Mouse (Mus musculus): ENCODE results near the gene Fcgr1.
A peak's percentile ranks its signal among the peaks of the same experiment; 100 is the strongest.
"Not testable (repeated sequence)": the region's sequence is repeated elsewhere in the genome, so short reads cannot be mapped to it uniquely, and the experiment has no call there.

The Fcgr1 gene

DNA sequence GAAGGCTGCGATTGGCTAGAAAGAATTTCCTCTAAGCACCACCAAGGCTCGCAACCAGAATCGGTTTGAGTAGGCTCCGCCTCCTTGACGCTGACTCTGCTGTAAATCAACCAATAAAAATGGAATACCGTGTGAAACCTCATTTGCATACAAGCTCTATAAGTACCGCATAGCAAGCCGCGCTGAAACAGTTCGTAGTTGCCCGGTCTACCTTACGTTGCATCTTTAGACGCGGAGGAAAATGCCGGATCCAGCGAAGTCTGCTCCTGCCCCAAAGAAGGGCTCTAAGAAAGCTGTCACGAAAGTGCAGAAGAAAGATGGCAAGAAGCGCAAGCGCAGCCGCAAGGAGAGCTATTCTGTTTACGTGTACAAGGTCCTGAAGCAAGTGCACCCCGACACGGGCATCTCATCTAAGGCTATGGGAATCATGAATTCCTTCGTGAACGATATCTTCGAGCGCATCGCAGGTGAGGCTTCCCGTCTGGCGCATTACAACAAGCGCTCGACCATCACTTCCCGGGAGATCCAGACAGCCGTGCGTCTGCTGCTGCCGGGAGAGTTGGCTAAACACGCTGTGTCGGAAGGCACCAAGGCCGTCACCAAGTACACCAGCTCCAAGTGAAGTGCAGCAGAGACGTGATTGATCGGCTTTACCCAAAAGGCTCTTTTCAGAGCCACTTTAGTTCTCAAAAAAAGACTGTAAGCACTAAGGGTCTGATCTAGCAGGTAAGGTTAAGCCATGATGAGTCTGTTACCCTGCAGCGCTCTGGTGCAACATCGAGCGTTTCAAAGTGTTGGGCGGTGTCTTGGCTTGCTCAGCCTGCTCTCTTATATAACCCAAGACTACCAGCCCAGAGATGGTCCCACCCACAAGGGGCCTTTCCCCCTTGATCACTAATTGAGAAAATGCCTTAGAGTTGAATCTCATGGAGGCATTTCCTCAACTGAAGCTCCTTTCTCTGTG lies 24.0 kb downstream of the Fcgr1 start, which contains the start of gene Hist2h2bb:
Gene Hist2h2bb (plus strand): TSS at position 242 of the 964 bp plus-strand sequence.
- peak; percentile 91 for DNase-seq

DNA sequence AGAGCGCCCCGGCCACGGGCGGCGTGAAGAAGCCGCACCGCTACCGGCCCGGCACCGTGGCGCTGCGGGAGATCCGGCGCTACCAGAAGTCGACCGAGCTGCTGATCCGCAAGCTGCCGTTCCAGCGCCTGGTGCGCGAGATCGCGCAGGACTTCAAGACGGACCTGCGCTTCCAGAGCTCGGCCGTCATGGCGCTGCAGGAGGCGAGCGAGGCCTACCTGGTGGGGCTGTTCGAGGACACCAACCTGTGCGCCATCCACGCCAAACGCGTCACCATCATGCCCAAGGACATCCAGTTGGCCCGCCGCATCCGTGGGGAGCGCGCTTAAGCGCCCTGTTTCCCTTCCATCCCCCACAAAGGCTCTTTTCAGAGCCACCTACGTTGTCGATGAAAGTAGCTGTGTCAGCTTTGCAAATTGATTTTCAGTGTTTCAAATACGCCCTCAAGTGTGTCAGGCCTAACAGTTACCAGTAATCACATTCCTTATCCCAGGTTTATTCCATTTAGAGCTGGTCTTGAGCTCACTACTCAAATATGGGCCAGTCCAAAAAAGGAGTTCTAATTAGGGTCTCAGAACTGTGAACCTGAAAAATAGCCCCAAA lies 24.9 kb downstream of the Fcgr1 start:
- not testable (repeated sequence) for DNase-seq

DNA sequence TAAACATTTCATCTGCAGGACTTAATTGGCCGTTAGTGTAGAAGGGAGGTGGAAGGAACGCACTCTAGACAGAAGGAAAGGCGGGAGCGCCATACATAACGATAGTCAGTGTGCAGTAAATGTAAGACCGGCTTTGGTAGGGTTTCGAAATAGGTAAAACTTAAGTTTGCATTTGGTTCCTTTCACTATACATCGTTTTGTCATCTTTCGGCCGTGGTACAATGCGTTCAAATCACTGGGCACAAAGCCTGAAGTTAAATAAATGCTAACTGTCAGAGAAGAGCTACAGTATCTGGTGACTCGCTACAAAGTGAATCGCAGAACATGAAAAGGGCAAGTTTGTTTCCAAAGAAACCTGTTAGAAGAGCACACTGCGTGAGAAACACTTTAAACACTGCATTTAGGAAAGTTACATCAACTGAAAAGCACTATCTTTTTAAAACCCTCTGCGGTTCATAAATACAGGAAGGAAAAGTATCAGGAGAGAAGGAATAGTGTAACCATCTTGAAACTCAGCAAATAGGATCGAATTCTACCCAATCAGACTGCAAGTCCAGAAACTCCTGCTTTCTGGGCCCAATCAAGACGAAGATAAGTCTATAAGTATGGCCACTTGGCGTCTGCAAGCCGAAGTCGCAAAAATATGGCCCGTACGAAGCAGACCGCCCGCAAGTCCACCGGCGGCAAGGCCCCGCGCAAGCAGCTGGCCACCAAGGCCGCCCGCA lies 25.6 kb downstream of the Fcgr1 start, which contains the start of gene Hist2h3b:
Gene Hist2h3b (plus strand): TSS at position 604 of the 725 bp plus-strand sequence.
- peak; percentile 76 for DNase-seq

DNA sequence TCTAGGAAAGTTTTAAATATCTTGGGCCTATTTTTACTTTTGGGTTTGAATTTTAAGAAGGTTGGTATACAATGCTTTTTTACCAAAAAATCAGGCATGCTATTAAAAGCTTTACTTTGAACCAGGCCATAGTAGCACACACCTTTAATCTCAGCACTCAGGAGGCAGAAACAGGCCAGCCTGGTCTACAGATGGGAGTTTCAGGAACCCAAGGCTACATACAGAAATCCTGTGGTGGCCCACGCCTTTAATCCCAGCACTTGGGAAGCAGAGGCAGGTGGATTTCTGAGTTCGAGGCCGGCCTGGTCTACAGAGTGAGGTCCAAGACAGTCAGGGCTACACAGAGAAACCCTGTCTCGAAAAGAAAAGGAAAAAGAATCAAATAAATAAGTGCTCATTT lies 26.2 kb downstream of the Fcgr1 start:
- no peak for DNase-seq

DNA sequence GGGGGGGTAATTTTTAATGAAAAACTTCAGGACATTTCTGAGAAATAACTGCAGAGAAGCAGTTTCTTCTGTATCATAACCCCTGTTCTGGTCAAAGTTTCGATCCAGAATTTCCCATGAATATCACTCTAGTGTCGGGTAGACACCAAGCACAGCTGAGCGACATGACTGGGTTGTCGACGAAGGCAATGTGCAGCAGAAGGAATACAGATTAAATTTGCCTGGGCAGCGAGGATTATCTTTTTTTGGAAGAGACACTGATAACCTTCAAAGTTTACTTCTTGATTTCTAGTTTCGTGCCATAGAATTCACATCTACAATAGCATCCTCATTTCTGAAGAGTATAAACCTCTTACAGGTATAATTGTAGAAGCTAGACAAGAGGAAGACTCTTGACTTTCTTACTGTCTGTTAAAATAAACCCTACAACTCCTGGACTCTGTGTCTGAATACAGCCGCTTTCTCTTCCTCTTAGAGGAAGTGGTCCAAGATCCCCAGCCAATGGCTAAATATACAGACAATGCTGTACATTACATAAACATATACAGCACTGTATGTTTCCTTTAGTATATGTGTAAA lies 27.5 kb downstream of the Fcgr1 start:
- no peak for DNase-seq

DNA sequence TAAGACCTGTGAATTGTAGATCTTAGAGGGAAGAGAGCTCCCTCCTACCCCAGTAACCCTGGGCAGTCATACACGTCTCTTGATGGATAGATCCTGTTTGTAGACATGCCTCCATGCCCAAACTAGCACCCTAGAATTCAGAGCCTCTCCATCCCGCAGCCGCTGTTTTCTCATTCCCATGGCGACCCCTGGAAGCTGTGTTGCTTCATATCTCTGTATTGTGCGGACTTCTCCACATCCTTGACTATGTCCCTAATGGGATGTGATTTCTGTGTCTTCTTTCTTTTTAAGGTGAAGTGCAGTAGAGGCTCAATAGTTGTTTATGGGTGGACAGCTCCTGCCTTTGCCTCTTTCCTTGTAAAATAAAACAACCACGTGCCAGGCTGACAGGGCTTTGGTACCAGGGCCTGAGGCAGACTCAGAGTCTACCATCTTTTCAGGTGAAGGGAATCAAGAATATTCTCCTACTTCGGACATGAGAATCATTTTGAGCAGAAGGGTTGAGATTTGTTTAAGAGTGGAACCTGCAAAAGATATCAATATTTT lies 29.3 kb downstream of the Fcgr1 start:
- no peak for DNase-seq

DNA sequence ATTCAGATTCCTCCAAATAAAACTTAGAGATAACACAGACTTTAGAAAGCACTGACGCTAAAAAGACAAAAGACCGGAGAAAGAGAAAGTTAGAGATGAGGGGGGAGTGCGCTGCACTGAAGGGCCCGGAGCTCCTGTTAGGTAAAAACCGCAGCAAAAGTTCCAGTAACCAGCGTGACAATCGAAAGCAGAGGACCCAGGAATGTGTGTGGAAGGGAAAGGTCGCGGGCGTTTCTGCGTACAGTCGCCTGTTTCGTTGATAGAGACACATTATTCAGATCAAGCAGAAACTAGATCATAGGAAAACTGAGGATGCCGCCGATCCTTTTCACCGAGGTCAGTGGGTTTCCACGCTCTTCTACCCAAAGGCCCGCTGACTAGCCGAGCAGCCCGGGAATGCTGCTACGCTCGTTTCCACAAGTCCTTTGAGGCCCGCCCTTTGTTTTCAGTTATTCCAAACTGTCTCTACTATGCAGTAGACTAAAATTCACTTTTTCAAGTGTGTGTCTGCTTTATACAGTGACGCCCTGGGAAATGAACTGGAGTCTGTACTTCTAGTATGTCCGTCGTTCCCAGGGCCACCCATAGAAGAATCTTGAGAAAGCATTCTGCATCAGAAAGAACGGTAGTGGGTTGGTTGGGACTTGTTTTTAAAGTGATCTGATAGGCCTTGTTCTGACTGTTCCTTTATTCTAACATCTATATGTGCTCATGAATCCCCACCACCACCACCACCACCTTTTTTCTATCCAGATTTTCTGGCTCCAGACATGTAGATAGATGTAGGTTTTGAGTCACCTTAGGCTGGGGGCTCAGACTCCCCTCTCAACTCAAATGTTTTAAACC lies 30.0 kb downstream of the Fcgr1 start:
- DNase-seq, result no peak

DNA sequence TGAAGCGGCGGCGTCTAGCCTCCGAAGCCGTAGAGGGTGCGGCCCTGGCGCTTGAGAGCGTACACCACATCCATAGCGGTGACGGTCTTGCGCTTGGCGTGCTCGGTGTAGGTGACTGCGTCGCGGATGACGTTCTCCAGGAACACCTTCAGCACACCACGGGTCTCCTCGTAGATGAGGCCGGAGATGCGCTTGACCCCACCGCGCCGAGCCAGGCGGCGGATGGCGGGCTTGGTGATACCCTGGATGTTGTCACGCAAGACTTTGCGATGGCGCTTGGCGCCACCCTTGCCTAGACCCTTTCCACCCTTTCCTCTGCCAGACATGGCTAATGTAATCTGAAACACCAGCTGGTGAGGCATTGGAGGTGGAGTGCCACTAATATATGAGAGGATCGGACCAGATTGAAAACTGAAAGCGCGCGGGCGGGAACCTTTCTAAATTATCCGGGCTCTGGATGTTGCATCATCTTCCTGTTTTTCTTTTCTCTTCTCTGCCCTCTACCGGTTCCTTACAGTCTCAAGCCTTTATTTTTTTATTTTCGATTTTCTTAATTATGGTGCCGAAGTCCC lies 30.7 kb downstream of the Fcgr1 start, which contains the start of gene Hist2h4:
Gene Hist2h4 (minus strand): TSS at position 333 of the 572 bp plus-strand sequence.
- DNase-seq, result peak; percentile 96

DNA sequence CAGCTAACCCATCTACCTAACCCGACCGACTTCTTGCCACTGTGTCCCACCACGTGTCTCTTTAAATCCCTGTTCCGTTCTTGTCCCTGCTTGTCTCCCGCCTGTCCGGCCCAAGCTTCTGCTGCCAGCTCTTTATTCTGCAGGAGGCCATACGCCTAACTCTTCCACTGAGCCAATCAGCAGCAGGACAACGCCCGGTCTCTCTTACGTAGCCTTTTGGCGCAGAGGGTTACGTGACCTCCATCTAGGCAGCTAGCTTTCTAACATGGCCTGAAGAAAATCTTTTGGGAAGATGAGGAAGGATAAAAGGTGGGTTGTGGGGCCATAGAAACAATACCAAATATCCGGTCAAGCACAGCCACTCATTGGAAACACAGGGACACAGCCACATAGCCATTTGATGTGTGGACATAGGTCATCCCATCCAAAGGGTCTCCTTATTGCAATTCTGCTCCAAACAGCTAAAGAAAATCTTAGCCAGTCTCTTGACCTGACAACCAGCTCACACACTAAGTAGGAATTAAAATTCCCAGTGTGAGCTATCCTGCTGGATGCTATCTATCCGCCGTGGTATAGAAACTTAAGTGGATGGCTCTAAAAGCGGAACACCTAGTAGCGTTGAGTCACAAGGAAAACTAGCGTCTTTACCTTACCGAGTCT lies 31.4 kb downstream of the Fcgr1 start:
- peak; percentile 85 for DNase-seq

DNA sequence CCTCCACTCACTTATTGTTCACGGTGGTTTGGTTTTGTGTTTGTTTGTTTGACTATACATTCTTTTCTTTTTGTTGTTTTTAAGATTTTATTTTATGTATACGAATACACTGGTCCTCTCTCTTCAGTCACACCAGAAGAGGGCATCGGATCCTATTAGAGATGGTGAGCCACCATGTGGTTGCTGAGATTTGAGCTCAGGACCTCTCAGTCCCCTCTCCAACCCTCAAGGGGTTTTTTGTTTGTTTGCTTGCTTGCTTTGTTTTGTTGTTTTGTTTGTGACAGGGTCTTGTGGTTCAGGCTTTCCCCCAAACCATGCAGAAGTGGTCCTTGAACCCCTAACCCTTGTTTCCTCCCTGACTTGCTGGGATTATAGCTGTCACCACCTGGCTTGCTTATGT lies 32.1 kb downstream of the Fcgr1 start:
- DNase-seq, result no peak

DNA sequence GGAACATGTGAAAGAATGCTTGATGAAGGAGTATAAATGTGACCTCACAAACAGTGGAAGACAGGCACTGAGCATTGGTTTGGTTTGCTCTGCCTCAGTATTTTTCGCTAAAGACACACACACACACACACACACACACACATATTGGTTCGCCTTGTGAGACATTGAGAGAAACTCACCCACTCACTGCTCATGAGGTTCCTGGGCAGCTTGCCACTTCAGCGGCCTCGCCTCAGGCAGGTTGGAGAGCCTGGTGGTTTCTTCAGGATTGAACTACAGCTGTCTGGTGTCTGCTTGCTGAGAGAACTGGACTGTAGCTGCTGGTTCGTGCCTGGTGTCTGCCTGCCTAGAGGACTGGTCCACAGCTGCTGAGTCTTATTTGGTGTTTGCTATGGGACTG lies 33.5 kb downstream of the Fcgr1 start:
- no peak for DNase-seq

DNA sequence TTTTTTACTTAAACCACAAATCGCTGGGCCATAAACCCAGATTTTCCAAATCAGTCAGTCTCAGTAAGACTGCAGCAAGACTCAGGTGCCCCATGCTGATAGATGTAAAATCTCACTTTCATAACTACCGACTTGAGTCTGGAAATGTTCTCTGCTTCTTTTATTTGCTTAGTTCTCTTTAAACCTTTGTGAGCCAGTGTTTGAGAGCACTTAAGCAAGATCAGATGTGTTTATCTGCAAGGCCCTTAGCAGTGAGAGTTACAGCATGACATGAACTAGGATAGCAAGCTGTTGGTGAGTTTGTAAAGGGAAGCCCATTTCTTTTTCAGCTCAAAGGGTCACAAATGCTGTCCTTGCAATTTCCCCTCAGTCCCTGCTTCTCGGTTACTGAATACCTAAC lies 36.6 kb downstream of the Fcgr1 start:
- no peak for DNase-seq

DNA sequence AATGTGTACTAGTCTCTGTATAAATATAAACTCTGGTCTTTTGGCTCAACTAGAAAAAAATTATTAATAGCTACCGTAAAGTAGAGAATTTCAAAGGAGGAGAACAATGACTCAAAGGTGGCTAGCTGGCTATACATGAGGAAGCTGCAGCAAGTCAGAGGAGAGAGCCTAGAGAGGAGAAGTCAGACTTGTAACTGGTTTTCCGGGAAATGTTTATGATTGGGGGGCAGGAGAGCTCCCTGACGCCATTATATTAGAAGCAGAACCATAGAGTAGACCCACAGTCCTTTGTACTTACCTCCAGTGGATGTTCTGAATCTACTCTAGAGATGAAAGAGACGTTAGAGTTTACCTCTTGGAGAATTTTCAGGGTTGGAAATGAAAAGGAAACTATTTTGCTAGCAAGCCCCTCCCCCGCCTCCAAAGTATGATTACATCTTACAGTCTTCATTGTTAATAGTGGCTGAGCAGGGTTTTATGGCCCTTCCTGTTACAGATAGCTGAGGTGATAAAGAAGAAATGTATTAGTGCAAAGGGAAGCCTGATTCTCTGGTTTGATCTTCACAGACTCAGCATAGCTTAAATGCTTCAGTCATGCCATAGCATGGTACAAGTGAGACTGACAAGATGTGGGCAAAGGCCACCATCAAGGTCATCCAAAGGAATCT lies 37.7 kb downstream of the Fcgr1 start:
- no peak for DNase-seq

DNA sequence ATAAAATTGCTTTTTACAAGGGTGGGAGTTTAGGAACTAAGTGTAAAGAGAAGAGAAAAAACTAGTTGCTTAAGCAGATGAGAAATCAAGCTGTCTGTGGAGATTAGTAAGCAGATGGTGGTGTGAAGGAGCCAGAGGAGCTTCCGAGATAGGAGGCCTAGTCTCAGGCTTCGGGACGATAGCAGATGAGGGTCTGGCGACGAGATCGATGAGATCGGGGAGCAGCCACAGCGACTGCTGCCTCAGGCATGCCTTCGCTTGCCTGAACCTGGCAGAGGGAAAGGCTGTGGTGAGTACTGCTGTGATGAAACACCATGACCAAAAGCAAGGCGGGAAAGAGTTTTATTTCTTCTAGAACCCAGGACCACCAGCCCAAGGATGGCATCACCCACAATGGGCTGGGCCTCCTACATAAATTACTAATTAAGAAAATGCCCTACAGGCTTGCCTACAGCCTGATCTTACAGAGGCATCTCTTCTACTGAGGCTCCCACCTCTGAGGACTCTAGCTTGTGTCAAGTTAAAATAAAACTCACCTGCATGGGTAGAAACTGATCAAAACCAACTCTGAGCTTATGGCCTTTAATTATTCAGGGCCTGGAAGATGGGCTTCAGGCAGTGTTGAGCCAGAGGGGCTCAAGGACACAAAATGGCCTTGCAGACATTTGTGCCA lies 39.0 kb downstream of the Fcgr1 start:
- DNase-seq, result no peak

DNA sequence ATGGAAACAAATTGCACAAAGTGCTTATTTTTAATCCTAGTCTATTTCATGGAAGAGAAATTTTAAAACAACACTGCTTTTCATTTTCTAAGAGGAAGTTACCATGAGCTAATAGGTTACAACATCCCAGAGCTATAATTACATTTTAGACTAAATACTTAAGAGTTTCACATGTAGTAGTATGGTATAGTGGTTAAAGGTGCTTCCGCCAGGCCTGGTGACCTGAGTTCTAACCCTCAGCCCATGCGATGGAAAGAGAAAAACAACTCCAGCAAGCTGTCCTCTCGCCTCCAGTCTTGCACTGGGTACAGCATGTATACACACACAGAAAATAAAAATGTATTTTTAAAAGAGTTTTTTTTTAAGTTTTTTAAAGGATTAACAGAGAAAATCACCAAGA lies 42.0 kb downstream of the Fcgr1 start:
- no peak for DNase-seq

DNA sequence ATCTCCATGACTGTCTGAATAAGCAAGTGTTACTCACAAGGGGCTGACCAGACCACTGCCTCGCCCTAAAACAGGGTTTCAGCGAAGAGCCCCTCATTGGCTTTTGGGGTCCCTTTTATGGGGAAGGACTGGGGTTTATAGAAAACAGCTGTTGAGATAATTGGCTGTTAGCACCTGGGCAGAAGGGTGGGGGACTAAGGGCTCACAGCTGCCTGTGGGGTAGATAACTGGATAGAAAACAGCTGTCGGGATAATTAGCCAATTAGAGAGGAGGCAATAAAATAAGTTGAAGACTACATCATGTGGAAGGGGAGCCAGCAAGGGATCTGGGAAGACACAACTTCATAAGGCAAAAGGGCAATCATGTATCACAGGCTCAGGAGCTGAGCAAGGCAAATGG lies 42.9 kb downstream of the Fcgr1 start:
- DNase-seq, result no peak

DNA sequence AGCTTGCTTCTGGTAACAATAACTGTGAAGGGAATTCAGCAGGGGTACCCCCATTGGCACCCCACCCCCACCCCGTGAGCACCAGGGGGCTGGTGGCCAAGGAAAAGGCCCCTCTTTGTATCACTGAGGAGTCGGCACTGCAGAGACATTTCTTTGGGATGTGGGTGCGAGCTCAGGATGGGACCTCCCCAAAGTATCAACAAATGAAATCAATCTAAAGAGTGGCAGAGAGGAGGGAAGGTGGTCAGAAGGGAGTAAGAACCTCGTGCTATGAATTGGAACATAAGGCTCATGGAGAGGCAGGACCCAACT lies 44.8 kb downstream of the Fcgr1 start:
- DNase-seq, result no peak

DNA sequence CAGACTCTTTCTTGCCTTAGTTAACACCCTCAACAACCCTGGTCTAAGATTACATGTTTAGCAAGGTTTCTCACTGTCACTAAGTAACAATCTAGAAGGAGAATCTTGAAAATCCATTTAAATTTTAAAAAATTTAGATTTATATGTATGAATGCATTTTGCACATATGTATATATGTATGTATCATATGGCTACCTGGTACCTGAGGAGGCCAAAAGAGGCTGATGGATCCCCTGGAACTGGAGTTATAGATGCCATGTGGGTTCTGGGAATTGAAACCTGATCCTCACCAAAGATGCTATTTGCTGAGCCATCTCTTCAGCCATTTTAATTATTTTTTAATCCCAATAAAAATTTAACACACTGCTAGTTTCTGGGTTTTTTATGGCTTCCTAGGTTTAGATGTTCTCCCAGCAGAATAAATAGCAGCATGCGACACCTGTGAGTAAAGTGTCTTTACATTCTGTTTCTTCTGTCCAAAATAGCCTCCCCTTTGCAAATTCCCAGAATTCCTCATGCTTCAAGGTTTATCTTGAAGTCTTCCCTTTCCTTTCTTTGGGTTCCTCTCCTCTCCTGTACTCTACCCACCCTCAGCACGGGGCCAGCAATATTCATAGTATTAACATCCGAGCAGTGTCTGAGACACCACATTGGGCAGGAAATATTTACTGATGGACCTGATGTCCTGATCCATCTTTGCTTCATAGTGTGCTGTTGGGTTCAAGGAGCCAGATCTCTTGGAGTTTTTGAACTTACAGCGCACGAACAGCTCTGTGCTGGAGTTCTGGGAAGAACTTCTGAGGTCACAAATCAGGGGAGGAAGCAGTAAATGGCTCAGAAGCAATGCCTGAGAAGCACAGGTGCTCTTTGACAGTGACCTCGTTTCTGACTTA lies 45.4 kb downstream of the Fcgr1 start:
- no peak for DNase-seq
